Mouse (Mus musculus) cerebellum, adult 2 months (tissue): Measurements from ENCODE around the gene Mmd2. TPM values are rescaled to one million over a fixed set of nuclear protein-coding genes. Genes with fewer than 3 reads are reported as not detected.

Source experiments
- DNase-seq, 2 experiments: peaks; one replicate each; pipeline ENCODE4 v3.0.0; 2021
- H3K27ac ChIP-seq: fragments of 200-500 bp; 2 replicates; pipeline ENCODE4 v1.5.1; 2012; ENCODE audit warnings: low read length, control low read depth, inconsistent platforms; ENCODE audit not compliant: insufficient read depth
- H3K27me3 ChIP-seq: fragments of 200-500 bp; 2 replicates; pipeline ENCODE4 v1.6.1; 2012; ENCODE audit warnings: inconsistent platforms, mild to moderate bottlenecking, low read length, moderate library complexity; ENCODE audit not compliant: control insufficient read depth, insufficient read depth
- H3K4me1 ChIP-seq: fragments of 200-500 bp; 2 replicates; pipeline ENCODE4 v1.6.1; 2011; ENCODE audit warnings: low read length; ENCODE audit not compliant: control insufficient read depth, insufficient read depth
- H3K4me3 ChIP-seq: fragments of 200-500 bp; replicated peaks from 2 replicates; pipeline ENCODE3; 2011; ENCODE audit warnings: mild to moderate bottlenecking, low read depth, low read length, control low read depth; ENCODE audit not compliant: insufficient read depth
- CTCF ChIP-seq: fragments of 200-500 bp; IDR thresholded peaks from 2 replicates; pipeline ENCODE4 v1.5.1; 2011; ENCODE audit warnings: low read depth, mild to moderate bottlenecking, control low read depth, low read length, moderate library complexity, borderline replicate concordance; ENCODE audit not compliant: insufficient read depth
- POLR2A ChIP-seq: fragments of 200-500 bp; IDR thresholded peaks from 2 replicates; pipeline ENCODE4 v1.6.1; 2011; ENCODE audit warnings: low read length, control low read depth, borderline replicate concordance; ENCODE audit not compliant: insufficient read depth
- WGBS: fragments of 180-500 bp; shearing (Covaris S2); methylation state at CpG from one replicate; pipeline ENCODE4 v1.1.7; 2018; 5-methylcytosine and 5-hydroxymethylcytosine counted together
- polyA plus RNA-seq: library from polyadenylated mRNA; depleted of rRNA; stranded (reverse); fragments of >200 nt; gene quantifications from 2 replicates; pipeline ENCODE4 v1.2.3, GENCODE M21; 2012

Gene Mmd2
- polyA plus RNA-seq, 1 experiment, result 65.6 TPM

DNA sequence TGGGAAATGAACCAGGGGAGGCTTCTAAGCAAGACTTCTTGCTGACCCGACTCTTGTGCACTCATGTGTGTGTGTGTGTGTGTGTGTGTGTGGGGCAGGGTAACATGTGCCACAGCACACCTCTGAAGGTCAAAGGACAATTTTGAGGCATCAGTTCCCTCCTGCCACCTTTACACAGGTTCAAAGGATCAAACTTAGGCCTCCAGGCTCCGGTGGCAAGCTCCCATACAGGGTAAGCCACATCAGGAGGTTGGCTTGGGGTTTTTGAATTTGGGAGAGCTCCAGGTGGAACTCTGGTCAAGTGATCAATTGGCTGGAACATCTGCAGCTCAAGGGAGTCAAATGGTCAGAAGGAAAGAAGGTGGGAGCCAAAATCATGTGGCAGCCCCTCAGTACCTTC, 12.8 kb upstream of the Mmd2 start:
- no peak for TF ChIP-seq POLR2A
- TF ChIP-seq CTCF, result no peak
- Histone ChIP-seq H3K27me3 (no peaks in the 10 kb centered on the region), H3K4me3 (no peak overlapping the region), H3K4me1 (no peaks in the 10 kb centered on the region), H3K27ac (no peak overlapping the region)
- no peak for DNase-seq
- WGBS, result 68% methylated on average over 2 of the region's 2 CpGs

DNA sequence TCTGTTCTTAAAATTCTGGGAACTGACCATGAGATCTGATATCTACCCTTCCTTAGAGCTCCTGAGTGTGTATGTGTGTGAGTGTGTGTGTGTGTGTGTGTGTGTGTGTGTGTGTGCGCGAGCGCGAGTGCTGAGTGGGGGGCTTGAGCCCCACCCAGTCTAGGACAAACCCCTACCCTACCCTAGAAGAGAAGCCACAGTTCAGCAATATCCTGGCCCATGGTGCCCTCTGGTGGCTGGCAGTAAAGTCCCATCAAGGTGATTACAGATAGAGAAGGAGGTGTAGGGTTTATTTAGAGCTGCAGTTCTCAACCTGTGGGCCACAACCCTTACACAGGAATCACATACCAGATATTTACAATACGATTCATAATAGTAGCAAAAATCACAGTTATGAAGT, 11.3 kb upstream of the Mmd2 start:
- no peaks in the 10 kb centered on the region for H3K27me3 ChIP-seq
- H3K27ac ChIP-seq, result no peak overlapping the region
- peak; percentile 57 to 70 for DNase-seq
- TF ChIP-seq POLR2A (no peak), CTCF (peak; percentile 95)
- WGBS, result 7% methylated on average over 5 of the region's 5 CpGs
- no peaks in the 10 kb centered on the region for H3K4me1 ChIP-seq
- H3K4me3 ChIP-seq, result no peak overlapping the region

DNA sequence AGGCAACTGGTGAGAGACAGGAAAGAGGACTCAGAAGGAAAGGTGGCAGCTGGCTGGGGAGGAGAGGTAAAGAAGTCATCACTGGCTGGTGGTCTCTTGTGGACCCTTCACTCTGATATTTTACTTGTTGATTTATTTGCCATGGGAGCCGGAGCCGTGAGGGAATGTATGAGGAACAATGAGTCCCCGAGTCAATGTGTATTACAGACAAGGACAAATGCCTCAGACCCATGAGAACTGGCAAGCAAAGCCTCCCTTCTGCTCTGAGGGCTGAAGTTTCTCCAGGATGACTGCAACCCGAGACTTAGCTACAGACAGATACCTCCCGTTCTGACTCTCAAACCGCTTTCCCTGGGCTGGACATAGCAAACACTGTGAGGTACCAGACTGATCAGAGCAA, 7.7 kb upstream of the Mmd2 start:
- Histone ChIP-seq H3K27me3 (no peaks in the 10 kb centered on the region), H3K4me1 (no peaks in the 10 kb centered on the region; the same call in 1 of the 2 replicates), H3K27ac (no peak overlapping the region), H3K4me3 (no peak overlapping the region)
- no peak for DNase-seq
- TF ChIP-seq CTCF, result no peak
- TF ChIP-seq POLR2A, result no peak
- 69% methylated on average over 6 of the region's 6 CpGs for WGBS

DNA sequence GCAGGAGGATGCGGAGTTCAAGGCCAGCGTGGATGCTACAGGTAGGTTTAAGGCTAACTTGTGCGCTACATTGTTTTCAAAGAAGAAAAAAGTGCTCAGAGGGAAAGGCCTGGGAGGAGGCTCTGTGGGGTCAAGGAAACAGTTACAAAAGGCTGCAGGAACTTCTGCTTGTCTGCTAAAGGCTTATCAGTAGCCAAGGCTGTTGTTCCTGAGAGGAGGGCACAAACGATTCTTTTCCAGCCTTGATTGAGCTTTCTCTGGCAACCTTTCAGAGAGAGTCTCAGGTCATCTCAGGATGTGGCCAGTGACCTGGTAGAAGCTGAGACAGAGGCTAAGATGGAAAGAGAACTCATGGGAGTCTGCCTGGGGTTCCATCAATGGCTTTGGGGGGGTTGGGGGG, 7.0 kb upstream of the Mmd2 start:
- no peak for TF ChIP-seq CTCF
- TF ChIP-seq POLR2A, result no peak
- Histone ChIP-seq H3K4me3 (no peak overlapping the region), H3K27ac (no peak overlapping the region), H3K4me1 (no peaks in the 10 kb centered on the region; the same call in 1 of the 2 replicates), H3K27me3 (no peaks in the 10 kb centered on the region)
- DNase-seq, result no peak
- 81% methylated on average over 4 of the region's 4 CpGs for whole genome bisulfite sequencing

DNA sequence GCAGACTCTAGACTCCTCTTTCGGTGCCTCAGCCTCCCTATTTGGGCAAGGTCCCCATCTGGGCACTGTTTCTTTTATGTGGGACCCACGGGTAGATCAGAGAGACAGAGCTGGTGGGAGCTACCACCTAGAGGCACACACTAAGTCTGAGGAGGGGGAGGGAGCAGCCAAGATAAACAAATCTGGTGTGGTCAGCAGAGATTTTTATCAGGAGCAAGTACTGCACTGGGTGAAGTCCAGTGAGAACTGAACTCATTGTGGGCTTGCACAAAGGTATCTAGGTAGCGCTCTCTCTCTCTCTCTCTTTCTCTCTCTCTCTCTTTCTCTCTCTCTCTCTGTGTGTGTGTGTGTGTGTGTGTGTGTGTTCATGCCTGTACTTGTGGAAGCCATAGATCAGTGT, 5.9 kb upstream of the Mmd2 start:
- H3K27me3 ChIP-seq, result no peaks in the 10 kb centered on the region
- H3K4me1 ChIP-seq, result no peaks in the 10 kb centered on the region; the same call in 1 of the 2 replicates
- TF ChIP-seq CTCF, result no peak
- TF ChIP-seq POLR2A, result no peak
- DNase-seq, result no peak
- no peak overlapping the region for H3K4me3 ChIP-seq
- WGBS, result 64% methylated on average over 3 of the region's 3 CpGs
- no peak overlapping the region for H3K27ac ChIP-seq

DNA sequence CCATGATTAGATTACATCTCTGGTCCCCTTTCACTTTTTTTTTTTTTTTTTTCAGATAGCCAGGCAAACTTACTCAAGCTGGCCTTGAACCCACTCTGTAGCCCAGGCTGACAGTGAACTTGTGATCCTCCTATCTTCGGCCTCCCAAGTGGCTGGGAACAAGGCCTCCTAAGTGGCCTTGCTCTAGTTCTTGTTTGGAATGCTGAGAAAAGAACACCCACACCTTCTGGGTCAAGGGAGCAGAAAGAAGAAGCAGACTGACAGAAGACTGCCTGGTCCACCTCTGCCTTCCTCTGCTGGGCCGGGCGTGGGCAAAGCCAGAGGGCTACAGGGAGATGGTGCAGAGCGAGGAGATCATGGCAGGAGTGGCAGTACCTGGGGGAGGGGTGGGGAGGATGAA, 1.8 kb upstream of the Mmd2 start:
- no peak for DNase-seq
- WGBS, result 91% methylated on average over 4 of the region's 4 CpGs
- Histone ChIP-seq H3K27me3 (no peaks in the 10 kb centered on the region; the same call in 1 of the 2 replicates), H3K4me3 (no peak overlapping the region), H3K27ac (no peak overlapping the region), H3K4me1 (peaks cover 6% of the 10 kb centered on the region)
- TF ChIP-seq CTCF, result no peak
- TF ChIP-seq POLR2A, result no peak

DNA sequence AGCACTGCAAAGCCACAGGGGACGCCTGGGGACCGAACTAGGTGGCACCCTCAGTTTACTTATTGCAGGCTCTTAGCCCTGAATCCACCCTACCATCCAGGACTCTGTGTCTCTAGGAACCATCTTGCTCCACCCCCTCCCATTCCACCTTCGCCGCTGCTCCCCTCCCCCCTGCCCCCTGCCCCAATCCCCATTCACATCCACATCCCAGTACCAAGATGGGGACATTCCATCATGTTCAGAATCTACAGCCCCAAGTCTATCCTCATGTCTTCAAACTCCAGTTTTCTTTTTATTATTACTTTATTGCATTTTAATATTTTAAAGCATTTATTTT, 357 bp upstream of the Mmd2 start:
- Histone ChIP-seq H3K27me3 (no peaks in the 10 kb centered on the region; the same call in 1 of the 2 replicates), H3K4me3 (peak overlapping the region; percentile 97), H3K27ac (peak overlapping the region; percentile 94), H3K4me1 (peaks cover 8% of the 10 kb centered on the region)
- TF ChIP-seq CTCF (no peak), POLR2A (no peak)
- 3% methylated on average over 4 of the region's 4 CpGs for WGBS
- no peak for DNase-seq

DNA sequence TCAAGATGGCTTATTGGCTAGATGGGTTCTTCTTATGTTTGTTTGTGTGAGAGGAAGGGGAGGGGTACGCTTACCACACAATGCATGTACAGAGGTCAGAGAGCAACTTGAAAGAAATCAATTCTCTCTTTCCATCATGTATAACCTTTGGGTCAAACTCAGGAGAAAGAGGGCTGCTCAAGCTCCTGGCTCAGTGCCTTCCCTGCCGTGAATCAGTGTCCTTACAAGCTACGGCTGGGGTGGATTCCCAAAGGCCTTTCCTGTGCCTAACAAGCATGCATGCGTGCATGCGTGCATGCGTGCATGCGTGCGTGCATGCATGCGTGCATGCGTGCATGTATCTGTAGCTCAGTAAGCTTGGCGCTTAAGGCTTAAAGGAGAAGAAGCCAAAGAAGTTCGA, 3.3 kb downstream of the Mmd2 start:
- H3K4me3 ChIP-seq, result no peak overlapping the region
- peaks cover 11% of the 10 kb centered on the region for H3K4me1 ChIP-seq
- 85% methylated on average over 12 of the region's 12 CpGs for WGBS
- no peaks in the 10 kb centered on the region; the same call in 1 of the 2 replicates for H3K27me3 ChIP-seq
- no peak for DNase-seq
- no peak overlapping the region for H3K27ac ChIP-seq
- no peak for TF ChIP-seq CTCF
- no peak for TF ChIP-seq POLR2A

DNA sequence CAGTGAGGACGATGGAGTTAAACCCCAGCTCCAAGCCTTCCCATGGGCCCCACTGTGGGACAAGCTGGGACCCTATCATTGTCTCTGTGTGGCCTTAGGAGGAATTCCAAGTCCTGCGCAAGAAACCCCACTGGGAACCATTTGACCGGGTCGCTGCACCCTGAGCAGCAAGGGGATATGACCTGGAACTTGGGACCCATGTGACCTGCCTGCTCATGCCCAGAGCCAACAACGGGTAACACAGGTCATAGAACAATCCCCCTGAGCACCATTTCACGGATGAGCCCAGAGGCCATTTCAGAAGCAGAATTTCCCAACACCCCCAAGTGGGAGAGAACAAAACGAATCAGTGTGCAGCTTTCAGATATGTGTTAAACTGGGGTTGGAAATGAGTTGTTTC, 4.2 kb downstream of the Mmd2 start:
- 59% methylated on average over 7 of the region's 7 CpGs for WGBS
- no peak overlapping the region for H3K27ac ChIP-seq
- no peaks in the 10 kb centered on the region; the same call in 1 of the 2 replicates for H3K27me3 ChIP-seq
- TF ChIP-seq POLR2A, result no peak
- no peak for TF ChIP-seq CTCF
- no peak for DNase-seq
- H3K4me1 ChIP-seq, result peaks cover 11% of the 10 kb centered on the region
- no peak overlapping the region for H3K4me3 ChIP-seq
